Mouse (Mus musculus) spleen, adult 2 months (tissue): ENCODE results near the gene Xylt1.

Experiments
- CTCF ChIP-seq: fragments of 200-500 bp; IDR thresholded peaks from 2 replicates; pipeline ENCODE4 v1.5.1; 2011; ENCODE audit warnings: mild to moderate bottlenecking, inconsistent platforms; ENCODE audit not compliant: insufficient read depth, insufficient read length, insufficient replicate concordance; ENCODE audit errors: extremely low read depth
- POLR2A ChIP-seq: fragments of 200-500 bp; IDR thresholded peaks from 2 replicates; pipeline ENCODE4 v1.6.1; 2011; ENCODE audit warnings: low read depth, low read length, inconsistent platforms

GRCm38 (mm10) chr7:117709901-117710607 lies 329.3 kb downstream of the Xylt1 start:
- TF ChIP-seq CTCF (no peak), POLR2A (no peak)
